Mouse (Mus musculus) embryonic stem cell, embryonic (primary cell): ENCODE measurements at regions not wholly inside any gene's neighbourhood (a gene's known extent, or its start where the extent isn't known, plus 50 kb on each side); places are given as distances from the start of the nearest gene placed in this dataset.

Experiments
- CTCF ChIA-PET, 4 experiments: fragments of 300-600 bp in 2 of 4; fragments of 350-600 bp in 2 of 4; sonication (Branson Sonifier 250); formaldehyde crosslinking; loops; one replicate each; lab custom pipeline; 2022; ENCODE audit warnings: inconsistent platforms in 2 of 4; lab: Charles Lee
- POLR2A ChIA-PET, 4 experiments: fragments of 300-600 bp in 2 of 4; fragments of 350-600 bp in 2 of 4; sonication (Branson Sonifier 250); formaldehyde crosslinking; loops; one replicate each; lab custom pipeline; 2022; ENCODE audit warnings: antibody characterized with exemption in 4 of 4, inconsistent platforms in 1 of 4; lab: Charles Lee

- ChIA-PET POLR2A (interaction anchor here (0.6 to 23.9 kb wide), 37 partner anchors 8 to 862 kb away, joined by 3 to 340 read pairs (median 4); partner anchors contain the start of gene Enc1 (in 4 of the 4)), CTCF (interaction anchor here in 1 of 4 experiments (1.3 to 2.3 kb wide), 3 partner anchors 114 to 445 kb away, joined by 3 to 10 read pairs (median 8); partner anchors contain the start of gene Enc1)
Measured at GRCm38 (mm10) chr13:97492958-97493735, 252.2 kb downstream of the Enc1 start.

GRCm38 (mm10) chr13:97491865-97492847 is 251.3 kb downstream of the Enc1 start:
- CTCF ChIA-PET: interaction anchor here in 1 of 4 experiments (1.3 to 2.3 kb wide), 3 partner anchors 115 to 446 kb away, joined by 3 to 10 read pairs (median 8); partner anchors contain the start of gene Enc1

GRCm38 (mm10) chr13:97490131-97490530 is 249.2 kb downstream of the Enc1 start:
- ChIA-PET POLR2A (interaction anchor here (0.6 to 23.9 kb wide), 29 partner anchors 8 to 789 kb away, joined by 3 to 340 read pairs (median 3); partner anchors contain the start of gene Enc1 (in 3 of the 4)), CTCF (interaction anchor here in 2 of 4 experiments (0.8 to 2.2 kb wide), 3 partner anchors 117 to 250 kb away, joined by 3 to 11 read pairs (median 3); partner anchors contain the start of gene Enc1 (in 1 of the 2))

More at GRCm38 (mm10) chr13:97491865-97492847, 251.3 kb downstream of the Enc1 start:
- POLR2A ChIA-PET: interaction anchor here (0.6 to 23.9 kb wide), 67 partner anchors 7 to 807 kb away, joined by 3 to 340 read pairs (median 4); partner anchors contain the start of genes Enc1 (in 4 of the 4) and Hexb (in 1 of the 4)

GRCm38 (mm10) chr13:97489721-97490120 is 248.8 kb downstream of the Enc1 start:
- CTCF ChIA-PET: interaction anchor here in 2 of 4 experiments (1.7 to 2.2 kb wide), 2 partner anchors 249 to 250 kb away, joined by 3 to 11 read pairs; partner anchors contain the start of gene Enc1 (in 1 of the 2)
- POLR2A ChIA-PET: interaction anchor here (0.6 to 23.9 kb wide), 31 partner anchors 8 to 789 kb away, joined by 3 to 340 read pairs (median 3); partner anchors contain the start of gene Enc1 (in 4 of the 4)

- CTCF ChIA-PET: interaction anchor here in 3 of 4 experiments (0.5 to 2.2 kb wide), 3 partner anchors 249 to 453 kb away, joined by 3 to 11 read pairs (median 3); partner anchors contain the start of gene Enc1 (in 1 of the 3)
Measured at GRCm38 (mm10) chr13:97489029-97489428, 248.1 kb downstream of the Enc1 start.

GRCm38 (mm10) chr13:97488518-97488917 is 247.6 kb downstream of the Enc1 start:
- POLR2A ChIA-PET: interaction anchor here (0.5 to 23.9 kb wide), 40 partner anchors 8 to 703 kb away, joined by 3 to 340 read pairs (median 3); partner anchors contain the start of gene Enc1 (in 3 of the 4)
- CTCF ChIA-PET: interaction anchor here in 2 of 4 experiments (1.7 to 2.2 kb wide), 2 partner anchors 248 kb away, joined by 3 to 11 read pairs; partner anchors contain the start of gene Enc1 (in 1 of the 2)

More at GRCm38 (mm10) chr13:97489029-97489428, 248.1 kb downstream of the Enc1 start:
- POLR2A ChIA-PET: interaction anchor here (0.5 to 23.9 kb wide), 38 partner anchors 7 to 405 kb away, joined by 3 to 340 read pairs (median 3); partner anchors contain the start of gene Enc1 (in 4 of the 4)

- ChIA-PET CTCF (interaction anchor here in 1 of 4 experiments (2.2 kb wide), 1 partner anchor 248 kb away, joined by 11 read pairs; no protein-coding TSS in a partner anchor), POLR2A (interaction anchor here (0.5 to 23.9 kb wide), 36 partner anchors 8 to 702 kb away, joined by 3 to 340 read pairs (median 4); partner anchors contain the start of gene Enc1 (in 3 of the 4))
Measured at GRCm38 (mm10) chr13:97487746-97488473, 247.0 kb downstream of the Enc1 start.

GRCm38 (mm10) chr13:97486490-97486889 is 245.6 kb downstream of the Enc1 start:
- ChIA-PET CTCF (interaction anchor here in 1 of 4 experiments (0.7 kb wide), 1 partner anchor 101 kb away, joined by 4 read pairs; no protein-coding TSS in a partner anchor), POLR2A (interaction anchor here (0.6 to 23.9 kb wide), 37 partner anchors 8 to 452 kb away, joined by 3 to 340 read pairs (median 12); partner anchors contain the start of genes Enc1 (in 4 of the 4) and Fam169a (in 1 of the 4))

GRCm38 (mm10) chr13:97485886-97486285 is 245.0 kb downstream of the Enc1 start:
- POLR2A ChIA-PET: interaction anchor here (0.6 to 23.9 kb wide), 105 partner anchors 8 to 1760 kb away, joined by 3 to 340 read pairs (median 5); partner anchors contain the start of genes Enc1 (in 4 of the 4), Fam169a (in 2 of the 4), Gfm2 (in 1 of the 4) and Hexb (in 1 of the 4)

GRCm38 (mm10) chr13:97484808-97485545 is 244.1 kb downstream of the Enc1 start:
- POLR2A ChIA-PET: interaction anchor here (0.6 to 23.9 kb wide), 128 partner anchors 7 to 1759 kb away, joined by 3 to 340 read pairs (median 4); partner anchors contain the start of genes Enc1 (in 4 of the 4), Fam169a (in 2 of the 4), Gfm2 (in 2 of the 4) and Nsa2 (in 2 of the 4)
- CTCF ChIA-PET: interaction anchor here in 3 of 4 experiments (0.7 to 1.5 kb wide), 3 partner anchors 24 to 452 kb away, joined by 3 read pairs; no protein-coding TSS in a partner anchor

More at GRCm38 (mm10) chr13:97485886-97486285, 245.0 kb downstream of the Enc1 start:
- CTCF ChIA-PET: interaction anchor here in 2 of 4 experiments (0.7 to 1.5 kb wide), 3 partner anchors 25 to 245 kb away, joined by 3 to 4 read pairs (median 3); no protein-coding TSS in a partner anchor

- POLR2A ChIA-PET: interaction anchor here (0.5 to 23.9 kb wide), 82 partner anchors 8 to 539 kb away, joined by 3 to 340 read pairs (median 6); partner anchors contain the start of genes Enc1 (in 4 of the 4) and Hexb (in 1 of the 4)
- CTCF ChIA-PET: no interaction called here
Measured at GRCm38 (mm10) chr13:97483681-97484080, 242.8 kb downstream of the Enc1 start.

- POLR2A ChIA-PET: interaction anchor here (0.5 to 23.9 kb wide), 87 partner anchors 9 to 382 kb away, joined by 3 to 340 read pairs (median 5); partner anchors contain the start of genes Enc1 (in 4 of the 4) and Hexb (in 1 of the 4)
Measured at GRCm38 (mm10) chr13:97482439-97482946, 241.6 kb downstream of the Enc1 start.

GRCm38 (mm10) chr13:97481259-97481658 is 240.4 kb downstream of the Enc1 start:
- POLR2A ChIA-PET: interaction anchor here in 3 of 4 experiments (0.6 to 1.4 kb wide), 8 partner anchors 10 to 217 kb away, joined by 3 to 8 read pairs (median 4); no protein-coding TSS in a partner anchor
- CTCF ChIA-PET: no interaction called here

More at GRCm38 (mm10) chr13:97482439-97482946, 241.6 kb downstream of the Enc1 start:
- CTCF ChIA-PET: no interaction called here

GRCm38 (mm10) chr13:97479066-97479586 is 238.2 kb downstream of the Enc1 start:
- ChIA-PET CTCF (interaction anchor here in 1 of 4 experiments (0.7 kb wide), 1 partner anchor 140 kb away, joined by 4 read pairs; no protein-coding TSS in a partner anchor), POLR2A (interaction anchor here in 3 of 4 experiments (0.5 to 1.9 kb wide), 9 partner anchors 12 to 328 kb away, joined by 3 to 7 read pairs (median 3); no protein-coding TSS in a partner anchor)
